Mouse (Mus musculus) cerebellum, adult (tissue): ENCODE measurements around the gene Pole3.
A peak's percentile ranks its signal among the peaks of the same experiment; 100 is the strongest.

Experiments
- ATAC-seq: cut with Nextera tagmentation; 2 replicates; pipeline ENCODE4 v1.9.2; 2017; ENCODE audit warnings: mild to moderate bottlenecking, moderate library complexity, mixed read lengths; ENCODE audit not compliant: insufficient number of reproducible peaks, low FRiP score, low TSS enrichment

Pole3 gene

DNA sequence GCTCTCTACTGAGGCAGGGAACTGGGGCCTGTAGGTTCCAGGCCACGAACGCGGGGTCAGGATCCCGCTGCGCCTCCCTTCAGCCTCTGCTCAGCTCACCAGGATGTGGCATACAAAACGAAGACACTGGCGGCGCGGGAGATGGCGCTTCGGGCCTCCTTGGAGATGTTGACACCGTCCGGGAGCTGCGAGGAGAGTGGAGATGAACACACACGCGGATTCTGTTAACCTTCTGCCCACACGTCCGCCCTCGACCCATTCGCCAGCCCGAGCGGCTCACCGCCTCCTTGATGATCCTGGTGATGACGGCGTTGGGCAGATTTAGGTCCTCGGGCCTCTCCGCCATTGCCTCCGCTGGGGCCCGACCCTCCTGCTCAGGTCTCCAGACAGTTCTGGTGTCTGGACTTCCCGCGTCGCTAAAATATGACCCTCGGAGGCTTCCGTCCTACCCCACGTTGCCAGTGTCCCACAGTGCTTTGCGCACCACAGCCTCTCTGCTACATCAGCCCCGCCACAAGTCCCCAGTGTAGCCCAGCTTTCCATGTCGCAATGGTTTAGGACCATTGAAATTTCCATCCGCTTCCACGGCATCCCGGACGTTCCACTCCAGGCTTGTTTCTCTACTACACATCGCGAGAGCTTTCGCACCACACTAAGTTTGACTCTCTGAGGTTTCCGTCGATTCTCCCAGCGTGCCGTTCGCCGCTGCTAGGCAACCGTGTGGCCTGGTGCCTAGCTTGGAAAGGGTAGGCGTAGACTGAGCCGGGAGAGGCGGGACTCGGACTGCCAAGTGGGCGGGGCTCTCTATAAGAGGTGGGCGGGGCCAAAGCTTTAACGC, at the start of gene Pole3, which contains the start of gene 4933430I17Rik:
TSS of gene Pole3 (minus strand) at position 418 of the 838 bp plus-strand sequence.
TSS of gene 4933430I17Rik (plus strand) at position 719 of the 838 bp plus-strand sequence.
- peak; percentile 80 for ATAC-seq

DNA sequence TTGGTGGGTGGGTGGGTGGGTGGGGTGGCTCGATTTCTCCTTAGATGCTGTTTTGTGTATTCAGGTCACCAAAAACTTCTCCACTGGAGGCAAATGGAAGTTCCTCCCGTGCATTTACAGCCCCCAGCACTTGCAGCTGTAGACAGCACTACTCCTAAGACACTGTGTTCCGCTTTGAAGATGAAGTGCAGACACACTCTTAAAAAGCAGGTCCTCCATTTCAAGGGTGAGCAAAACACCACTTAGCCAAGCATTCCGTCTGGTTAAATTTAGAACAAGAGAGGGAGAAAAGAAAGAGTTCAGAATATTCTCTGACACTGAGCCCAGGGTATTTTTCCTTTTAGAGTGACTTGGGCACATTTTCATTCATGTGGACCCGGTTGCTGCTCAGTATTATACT, 45.2 kb upstream of the Pole3 start:
- ATAC-seq, result no peak

DNA sequence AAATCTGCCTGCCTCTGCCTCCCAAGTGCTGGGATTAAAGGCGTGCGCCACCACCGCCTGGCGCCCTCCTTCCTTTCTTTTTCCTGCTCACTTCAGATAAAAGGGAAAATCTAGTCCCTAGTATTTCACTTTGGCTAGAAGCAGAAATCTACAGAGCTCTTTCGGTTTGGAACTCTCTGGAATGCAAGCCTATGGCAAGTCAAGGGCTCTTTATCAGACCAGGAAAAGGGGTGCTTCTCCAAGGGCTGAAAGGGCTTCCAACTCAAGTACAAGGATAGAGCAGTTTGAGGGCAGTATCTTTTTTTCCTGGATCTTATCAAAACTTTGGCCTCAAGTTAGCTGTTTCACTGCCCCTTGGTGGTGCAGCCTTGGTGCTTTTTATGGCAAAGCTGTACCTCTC, 44.7 kb upstream of the Pole3 start:
- ATAC-seq, result no peak

DNA sequence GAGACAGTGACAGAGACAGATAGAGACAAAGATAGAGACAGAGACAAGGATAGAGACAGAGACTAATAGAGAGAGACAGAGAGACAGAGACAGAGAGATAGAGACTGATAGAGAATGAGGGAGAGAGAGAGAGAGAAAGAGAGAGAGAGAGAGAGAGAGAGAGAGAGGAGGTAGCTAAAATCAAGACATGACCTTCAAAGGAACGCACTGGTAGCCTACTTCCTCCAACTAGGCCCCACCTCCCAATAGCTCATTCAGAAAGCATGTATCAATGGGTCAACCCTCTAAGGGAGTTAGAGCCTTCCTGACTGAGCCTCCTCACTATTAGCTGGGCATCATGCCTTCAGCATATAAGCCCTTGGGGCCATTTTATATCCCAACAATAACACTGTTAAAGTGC, 43.5 kb upstream of the Pole3 start:
- ATAC-seq, result no peak

DNA sequence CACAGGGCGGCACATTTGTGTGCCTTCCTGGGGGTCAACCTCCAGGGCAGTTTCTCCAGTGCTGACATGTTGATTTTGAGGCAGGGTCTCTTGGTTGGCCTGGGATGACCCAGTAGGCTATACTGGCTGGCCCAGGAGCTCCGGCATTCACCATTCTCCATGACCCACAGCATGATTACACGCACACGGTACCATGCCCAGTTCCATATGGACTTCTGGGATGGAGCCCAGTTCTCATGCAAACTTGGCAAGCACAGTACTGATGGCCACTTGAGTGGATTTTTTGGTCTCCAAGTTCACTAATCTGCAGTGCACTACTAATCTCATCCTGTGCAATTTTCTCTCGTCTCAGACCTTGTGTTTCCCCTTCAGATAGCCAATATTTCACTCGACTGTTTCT, 42.8 kb upstream of the Pole3 start:
- peak; percentile 66 for ATAC-seq

DNA sequence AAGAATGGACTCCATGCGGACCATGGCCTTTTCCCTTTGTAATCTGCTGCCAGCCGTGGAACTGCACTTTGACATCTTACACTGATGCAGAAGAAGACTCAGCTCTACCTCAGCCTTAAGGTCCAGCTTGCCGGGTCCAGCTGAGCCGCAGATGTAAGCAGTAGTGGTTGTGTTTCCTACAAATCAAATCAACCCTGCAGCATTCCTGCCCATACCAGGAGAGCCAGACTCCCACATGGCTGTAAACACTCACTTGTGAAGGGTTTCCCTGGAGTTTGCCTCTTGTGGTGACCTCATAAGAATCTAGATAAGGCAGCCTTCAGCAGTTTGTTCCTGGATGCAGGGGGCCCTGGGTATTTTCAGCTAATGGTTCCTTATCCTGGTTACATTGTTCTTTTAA, 41.7 kb upstream of the Pole3 start:
- no peak for ATAC-seq

DNA sequence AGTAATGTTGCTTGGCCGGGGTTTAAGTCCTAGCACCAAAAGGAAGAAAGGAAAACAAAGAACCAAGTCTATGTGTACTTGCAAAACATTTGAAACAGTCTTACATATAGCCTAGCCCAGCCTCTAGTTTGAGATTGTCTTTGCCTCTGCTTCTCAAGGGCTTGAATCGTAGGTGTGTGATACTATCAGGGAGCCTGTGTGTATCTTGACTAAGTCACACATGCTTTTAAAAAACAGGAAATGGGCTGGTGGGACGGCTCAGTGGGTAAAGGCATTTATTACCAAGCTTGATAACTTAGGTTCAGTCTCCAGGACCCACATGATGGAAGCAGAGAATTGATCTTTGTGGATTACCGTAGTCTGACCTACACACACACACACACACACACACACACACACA, 37.1 kb upstream of the Pole3 start:
- no peak for ATAC-seq

DNA sequence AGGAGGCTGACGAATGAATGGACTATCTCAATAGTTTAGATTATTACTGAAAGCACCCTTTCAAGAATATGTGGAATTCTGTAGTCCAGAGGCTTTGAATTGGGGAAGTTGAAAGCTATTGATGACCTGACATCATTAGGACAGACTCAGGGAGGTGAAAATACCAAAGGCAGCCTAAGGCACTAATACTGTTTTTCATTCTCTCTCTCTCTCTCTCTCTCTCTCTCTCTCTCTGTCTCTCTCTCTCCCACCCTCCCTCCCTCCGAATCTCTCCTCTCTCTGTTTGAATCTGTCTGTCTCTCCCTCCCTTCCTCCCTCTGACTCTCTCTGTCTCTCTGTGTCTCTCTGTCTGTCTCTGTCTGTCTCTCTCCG, 36.7 kb upstream of the Pole3 start:
- no peak for ATAC-seq

DNA sequence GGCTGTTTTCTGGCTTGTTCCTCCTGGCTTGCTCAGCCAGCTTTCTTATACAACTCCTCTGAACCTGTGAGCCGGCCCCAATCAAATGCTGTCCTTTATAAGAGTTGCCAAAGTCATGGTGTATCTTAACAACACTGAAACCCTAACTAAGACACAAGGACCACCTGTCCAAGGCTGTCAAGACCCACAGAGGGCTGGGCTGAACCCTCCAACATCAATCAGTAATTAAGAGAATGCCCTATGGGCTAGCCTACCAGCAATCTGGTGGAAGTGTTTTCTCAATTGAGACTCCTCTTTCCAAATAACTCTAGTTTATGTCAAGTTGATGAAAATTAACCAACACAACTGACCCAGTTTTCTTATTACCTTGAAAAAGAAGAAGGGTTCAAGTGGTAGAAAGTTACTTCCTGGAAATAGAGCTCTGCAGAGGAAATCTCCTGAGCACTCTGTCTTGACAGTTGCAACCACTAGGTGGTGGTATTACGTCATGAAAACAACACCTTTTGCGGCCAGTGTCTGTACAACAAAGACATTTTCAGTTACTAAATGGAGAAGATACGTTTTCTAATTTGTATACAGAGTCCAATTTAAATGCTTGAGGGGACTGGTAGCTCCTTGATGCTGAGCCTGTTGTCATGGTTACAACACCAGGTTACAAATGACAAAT, 36.2 kb upstream of the Pole3 start:
- ATAC-seq, result peak; percentile 78

DNA sequence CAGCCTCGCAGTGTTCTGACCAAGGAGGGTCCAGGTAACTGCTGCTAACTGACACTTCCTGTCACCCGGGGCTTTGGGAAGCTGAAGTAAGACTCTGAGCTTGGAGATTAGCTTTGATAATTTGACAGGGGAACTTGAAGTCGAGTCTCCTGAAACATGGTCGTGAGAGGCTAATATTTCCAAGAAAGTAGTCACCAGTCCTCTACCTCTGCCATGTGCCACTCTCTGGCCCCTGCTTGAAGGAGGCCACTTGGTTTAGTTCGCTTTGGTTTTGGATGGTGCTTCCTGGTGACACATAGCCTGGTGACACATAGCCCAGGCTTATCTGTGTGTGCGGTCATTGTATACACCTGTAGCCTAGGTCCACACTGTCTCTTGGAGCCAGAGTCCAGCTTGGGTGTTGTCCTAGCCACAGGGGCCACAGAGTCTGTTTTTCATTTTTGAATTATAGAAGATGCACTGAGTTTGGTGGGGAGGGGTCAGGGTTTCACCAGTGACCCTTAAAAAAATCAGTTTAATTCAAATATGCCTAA, 35.0 kb upstream of the Pole3 start, which contains the start of gene Rgs3:
TSS of gene Rgs3 (plus strand) at position 51 of the 533 bp plus-strand sequence.
- no peak for ATAC-seq

DNA sequence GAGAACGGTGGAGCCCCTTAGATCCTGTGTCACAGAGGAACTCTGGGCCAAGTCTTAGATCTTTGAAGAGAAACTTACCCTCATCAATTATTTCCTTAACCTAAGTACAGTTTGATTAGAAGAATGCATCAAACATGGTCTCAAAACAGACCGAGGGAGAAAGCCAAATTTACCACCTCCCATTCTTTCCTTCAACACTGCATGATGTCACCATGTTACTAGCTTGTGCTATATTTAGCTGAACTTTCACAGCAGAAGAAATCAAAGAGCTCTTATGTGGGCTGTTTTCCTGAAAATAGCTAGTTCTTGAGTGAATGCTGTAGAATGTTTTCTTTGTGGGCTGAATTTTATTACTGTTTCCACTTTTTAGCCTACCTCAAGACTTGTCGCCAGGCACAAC, 32.6 kb upstream of the Pole3 start:
- ATAC-seq, result no peak

DNA sequence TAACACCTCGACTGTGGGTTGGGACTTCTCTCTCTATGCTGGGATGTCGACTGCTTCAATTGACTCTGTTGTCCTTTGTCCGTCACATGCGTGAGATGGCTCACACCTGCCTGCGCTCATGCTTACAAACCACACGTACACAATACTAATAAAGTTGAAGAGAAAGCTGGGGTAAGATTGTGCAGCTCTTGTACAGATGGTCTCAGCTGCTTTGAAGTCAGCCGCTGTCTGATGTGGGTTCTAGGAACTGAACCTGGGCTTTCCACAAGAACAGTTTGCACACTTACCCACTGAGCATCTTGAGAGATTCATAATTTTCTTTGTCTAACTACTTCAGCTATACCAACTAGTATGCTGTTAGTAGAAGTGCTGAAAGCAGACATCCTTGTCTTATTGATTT, 27.1 kb upstream of the Pole3 start:
- no peak for ATAC-seq

DNA sequence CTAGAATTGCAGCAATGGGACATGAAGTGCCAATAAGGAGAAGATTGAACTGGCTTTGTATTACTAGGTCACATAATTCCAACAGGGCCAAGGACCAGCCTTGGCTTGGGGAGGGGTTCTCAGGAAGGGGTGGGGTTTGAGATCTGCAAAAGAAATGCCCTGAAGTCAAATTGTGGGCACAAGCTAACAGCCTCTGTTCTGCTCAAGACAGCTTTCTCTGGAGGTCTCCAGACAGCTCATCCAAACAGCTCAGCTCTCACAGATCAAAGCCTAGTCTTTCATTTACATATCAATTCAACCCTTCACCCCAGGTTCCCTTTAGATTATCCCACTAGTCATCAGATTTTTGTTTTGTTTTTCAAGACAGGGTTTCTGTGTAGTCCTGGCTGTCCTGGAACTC, 19.9 kb upstream of the Pole3 start:
- ATAC-seq, result no peak

DNA sequence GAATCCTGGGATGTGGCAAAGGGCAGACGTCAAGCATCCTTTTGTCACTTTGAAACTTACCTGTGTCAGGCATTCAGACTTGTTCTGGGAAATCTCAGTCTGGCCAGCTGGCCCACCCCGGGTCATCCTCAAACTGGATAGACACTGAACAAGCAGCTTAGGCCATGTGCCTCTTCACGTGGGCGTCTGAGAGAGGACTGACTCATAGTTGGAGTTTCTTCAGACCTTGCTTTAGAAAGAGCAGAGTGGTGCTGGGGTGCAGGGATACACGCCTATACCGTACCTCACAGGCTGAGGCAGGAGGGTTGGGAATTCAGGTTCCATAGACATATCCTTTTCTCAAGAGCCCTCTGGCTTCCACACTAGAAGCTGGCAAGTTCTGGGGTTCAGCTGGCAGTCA, 18.9 kb upstream of the Pole3 start:
- no peak for ATAC-seq

DNA sequence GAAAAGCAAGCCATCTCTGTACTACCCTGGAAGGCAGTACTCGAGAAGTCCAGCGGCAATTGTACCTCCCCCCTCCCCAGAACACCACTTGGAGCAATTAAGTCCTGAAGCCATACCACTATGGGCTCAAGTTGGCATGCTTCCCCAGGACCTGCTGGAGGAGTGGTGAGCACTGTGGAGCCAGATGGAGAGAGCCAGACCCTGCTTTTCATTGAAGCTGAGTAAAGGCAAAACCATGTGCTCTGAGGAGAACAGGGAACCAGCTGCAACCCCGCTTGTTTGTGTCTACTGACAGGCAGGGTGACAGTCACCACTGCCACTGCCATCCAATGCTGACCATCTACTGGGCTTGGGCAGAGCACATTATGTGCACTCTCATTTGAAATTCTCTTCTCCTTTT, 16.9 kb upstream of the Pole3 start:
- ATAC-seq, result no peak

DNA sequence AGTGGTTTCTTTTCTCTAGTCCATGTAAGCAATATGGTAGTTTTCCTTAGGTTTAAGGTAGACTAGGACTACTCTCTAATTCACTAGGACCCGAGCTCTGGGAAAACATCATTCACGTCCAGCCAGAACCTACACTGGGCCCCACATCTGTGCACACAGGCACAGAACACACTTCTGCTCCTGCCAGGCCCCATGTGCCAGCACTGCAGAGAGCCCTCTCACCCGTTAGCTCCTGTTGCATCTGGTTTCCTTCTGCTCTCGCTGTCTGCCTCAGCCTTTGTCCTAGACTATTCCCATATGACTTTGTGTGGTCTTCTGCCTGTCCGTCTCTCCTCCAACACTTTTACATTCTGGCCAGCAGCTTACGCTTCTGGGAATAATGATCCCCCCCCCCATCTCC, 8.9 kb upstream of the Pole3 start:
- ATAC-seq, result no peak

DNA sequence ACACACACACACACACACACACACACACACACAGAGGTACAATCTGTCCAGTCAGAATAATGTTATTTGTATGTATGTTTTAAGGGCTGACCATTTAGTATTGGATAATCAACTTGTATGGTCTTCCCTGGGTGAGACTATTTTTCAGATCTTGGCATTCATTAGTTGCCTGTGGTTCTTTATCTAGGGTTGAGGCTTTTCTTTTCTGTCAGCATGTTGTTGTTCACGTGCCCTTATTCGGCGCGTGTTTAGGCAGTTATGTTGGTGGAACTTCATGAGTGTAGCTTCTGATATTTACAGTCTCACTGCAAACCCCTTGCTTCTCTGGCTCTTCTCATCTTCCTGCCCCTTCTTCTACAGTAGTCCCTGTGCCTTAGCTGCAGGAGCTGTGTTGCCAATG, 2.8 kb upstream of the Pole3 start:
- no peak for ATAC-seq

DNA sequence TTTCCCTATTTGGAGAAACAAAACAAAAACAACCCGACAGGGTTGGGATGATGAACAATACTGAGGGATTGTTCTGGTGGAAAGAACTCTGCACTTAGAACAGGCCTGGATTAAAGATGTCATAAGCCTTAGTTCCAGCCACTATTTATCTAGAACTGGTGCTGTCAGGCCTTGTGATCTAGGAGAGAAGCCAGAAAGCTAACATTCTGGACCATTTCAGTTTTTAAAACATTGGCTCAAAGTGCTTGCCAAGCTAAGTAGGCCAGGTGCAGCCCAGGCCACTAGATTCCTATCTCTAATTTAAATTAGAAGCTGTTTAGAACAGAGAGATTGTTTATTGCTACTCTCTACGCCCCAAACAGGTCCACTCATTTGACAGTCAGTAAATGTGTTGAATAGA, 1.4 kb upstream of the Pole3 start:
- ATAC-seq, result no peak

DNA sequence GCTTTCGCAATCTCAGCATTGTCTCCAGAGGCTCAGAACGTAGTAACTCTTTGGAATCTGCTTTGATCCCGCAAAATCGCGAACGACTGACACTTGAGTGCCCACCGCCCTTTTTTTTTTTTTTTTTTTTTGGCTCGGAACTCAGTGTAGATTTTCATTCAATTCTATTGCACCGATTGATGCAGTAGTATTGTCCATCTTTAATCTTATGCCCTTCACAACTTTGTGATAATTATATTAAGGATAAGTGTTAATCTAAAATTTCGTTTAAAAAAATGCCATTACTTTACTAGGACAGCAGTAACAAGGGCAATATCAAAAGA, 582 bp upstream of the Pole3 start:
- ATAC-seq, result no peak

DNA sequence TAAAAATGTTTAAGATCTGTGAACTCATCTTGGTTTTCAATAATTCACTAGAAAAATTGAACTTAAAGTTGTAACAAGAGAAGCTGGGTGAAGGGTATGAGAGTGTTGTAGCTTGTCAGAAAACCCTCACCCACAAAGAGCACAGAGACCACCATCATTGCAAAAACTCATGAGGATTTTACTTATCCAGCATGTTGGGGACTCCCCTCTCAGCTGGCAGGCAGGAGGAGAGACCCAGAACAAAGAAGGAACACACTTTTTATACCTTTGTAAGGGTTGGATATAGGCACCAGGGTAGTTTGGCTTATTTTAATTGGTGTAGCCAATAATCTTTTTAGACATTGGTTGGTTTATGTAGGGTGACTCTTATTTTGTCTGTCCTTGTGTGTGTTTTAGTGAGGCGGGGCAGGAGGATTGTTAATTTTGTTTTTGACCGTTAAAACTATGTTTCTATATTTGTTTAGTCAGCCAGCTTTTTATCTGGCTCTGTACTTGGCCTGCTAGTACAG, 3.9 kb downstream of the Pole3 start:
- no peak for ATAC-seq

DNA sequence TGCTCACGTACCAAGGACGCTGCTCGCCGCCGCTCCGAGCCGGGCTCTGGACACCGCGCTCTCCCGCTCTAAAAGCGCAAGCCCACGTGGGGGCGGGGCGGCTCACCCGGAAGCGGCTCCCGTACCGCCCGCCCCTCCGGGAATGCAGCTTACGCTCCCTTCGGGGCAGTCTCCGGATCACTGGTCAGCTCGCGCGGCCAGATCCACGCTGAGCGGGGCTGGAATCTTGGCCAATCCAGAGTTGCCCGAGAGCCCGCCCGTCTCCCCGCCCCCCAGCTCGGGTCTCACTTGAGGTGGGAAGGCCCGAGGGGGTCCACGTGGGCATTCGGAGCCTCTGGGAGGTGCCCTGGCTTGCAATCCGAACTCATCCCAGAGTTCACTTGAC, 5.0 kb downstream of the Pole3 start, which contains the start of gene Alad:
TSS of gene Alad (minus strand) at position 70 of the 385 bp plus-strand sequence.
- peak; percentile 56 for ATAC-seq
